Mouse (Mus musculus) limb, embryonic 11.5 days (tissue): Measurements from ENCODE around the gene Tnfrsf4. TPM values are rescaled to one million over a fixed set of nuclear protein-coding genes. Genes with fewer than 3 reads are reported as not detected.

Source experiments
- ATAC-seq: fragments of 200-750 bp; cut with Nextera tagmentation; 2 replicates; pipeline ENCODE4 v1.8.0; 2017; ENCODE audit warnings: low read depth; ENCODE audit not compliant: insufficient number of reproducible peaks, low FRiP score, low TSS enrichment
- DNase-seq: peaks from one replicate; pipeline ENCODE4 v3.0.0-alpha.2; 2015; ENCODE audit warnings: low spot score
- H3K27ac ChIP-seq: fragments of 300-500 bp; sonication (generic); replicated peaks from 2 replicates; pipeline ENCODE4 v1.5.1; 2014; ENCODE audit warnings: low read depth, mild to moderate bottlenecking, low read length
- H3K27me3 ChIP-seq: fragments of 300-500 bp; sonication (generic); 2 replicates; pipeline ENCODE4 v1.6.1; 2014; ENCODE audit warnings: mild to moderate bottlenecking, low read length, mixed read lengths; ENCODE audit not compliant: control insufficient read depth, insufficient read depth
- H3K36me3 ChIP-seq: fragments of 300-500 bp; sonication (generic); 2 replicates; pipeline ENCODE4 v1.6.1; 2014; ENCODE audit warnings: mild to moderate bottlenecking, low read length, moderate library complexity, mixed read lengths; ENCODE audit not compliant: control insufficient read depth, insufficient read depth
- H3K4me1 ChIP-seq: fragments of 300-500 bp; sonication (generic); 2 replicates; pipeline ENCODE4 v1.6.1; 2014; ENCODE audit warnings: low read length, mixed read lengths; ENCODE audit not compliant: control insufficient read depth, insufficient read depth
- H3K4me2 ChIP-seq: fragments of 300-500 bp; sonication (generic); 2 replicates; pipeline ENCODE4 v1.6.1; 2014; ENCODE audit warnings: low read depth, mild to moderate bottlenecking, moderate library complexity; ENCODE audit not compliant: severe bottlenecking
- H3K4me3 ChIP-seq: fragments of 300-500 bp; sonication (generic); 2 replicates; pipeline ENCODE4 v1.5.1; 2014; ENCODE audit warnings: low read depth, low read length
- H3K9ac ChIP-seq: fragments of 300-500 bp; sonication (generic); 2 replicates; pipeline ENCODE4 v1.6.1; 2014; ENCODE audit warnings: mild to moderate bottlenecking, low read length
- H3K9me3 ChIP-seq: fragments of 300-500 bp; sonication (generic); 2 replicates; pipeline ENCODE4 v1.6.1; 2016; ENCODE audit warnings: low read length; ENCODE audit not compliant: control insufficient read depth
- WGBS: fragments of 180-500 bp; shearing (Covaris S2); extraction: QIAGEN DNeasy Blood & Tissue Kit; methylation state at CpG from one replicate; pipeline ENCODE4 v1.1.7; 2014; 5-methylcytosine and 5-hydroxymethylcytosine counted together
- polyA plus RNA-seq: library from polyadenylated mRNA; unstranded; fragments of >200 nt; fragmentation: Nextera tagmentation; extraction: Ambion mirVana; gene quantifications from 2 replicates; pipeline ENCODE4 v1.2.1, GENCODE M21; 2014

The Tnfrsf4 gene
- polyA plus RNA-seq, result 0.29 and 0.58 TPM in 2 replicates

- WGBS, result 85% methylated on average over 8 of the region's 8 CpGs
- Histone ChIP-seq H3K27me3 (no peaks in the 10 kb centered on the region), H3K36me3 (peaks cover 19% of the 10 kb centered on the region), H3K27ac (no peak within 1 kb of the TSS), H3K9ac (no peak within 1 kb of the TSS), H3K4me2 (no peak within 1 kb of the TSS), H3K9me3 (no peaks in the 10 kb centered on the region), H3K4me3 (no peak within 1 kb of the TSS), H3K4me1 (no peaks in the 10 kb centered on the region)
- ATAC-seq (no peak), DNase-seq (no peak)
Measured at GRCm38 (mm10) chr4:156013637-156014036, at the start of gene Tnfrsf4. Gene Tnfrsf4, plus strand, starts transcription at chr4:156013843.

GRCm38 (mm10) chr4:155964396-155964795, 49.2 kb upstream of the Tnfrsf4 start:
- Histone ChIP-seq H3K27ac (no peak overlapping the region), H3K4me1 (peaks cover 13% of the 10 kb centered on the region), H3K4me3 (no peak overlapping the region), H3K9ac (no peak overlapping the region), H3K27me3 (no peaks in the 10 kb centered on the region), H3K4me2 (no peak overlapping the region), H3K9me3 (no peaks in the 10 kb centered on the region), H3K36me3 (peaks cover 2% of the 10 kb centered on the region; the same call in 1 of the 2 replicates)
- DNase-seq (no peak), ATAC-seq (no peak)
- 89% methylated on average over 11 of the region's 11 CpGs for WGBS

- H3K4me3 ChIP-seq, result no peak overlapping the region
- no peaks in the 10 kb centered on the region for H3K9me3 ChIP-seq
- no peak overlapping the region for H3K27ac ChIP-seq
- no peak overlapping the region for H3K4me2 ChIP-seq
- no peaks in the 10 kb centered on the region for H3K4me1 ChIP-seq
- DNase-seq, result no peak
- H3K27me3 ChIP-seq, result no peaks in the 10 kb centered on the region
- H3K36me3 ChIP-seq, result no peaks in the 10 kb centered on the region; the same call in 1 of the 2 replicates
- H3K9ac ChIP-seq, result no peak overlapping the region
- 85% methylated on average over 13 of the region's 13 CpGs for WGBS
- no peak for ATAC-seq
Measured at GRCm38 (mm10) chr4:155969043-155969653, 44.5 kb upstream of the Tnfrsf4 start.

- no peak for DNase-seq
- Histone ChIP-seq H3K4me2 (no peak overlapping the region), H3K9ac (no peak overlapping the region), H3K27me3 (no peaks in the 10 kb centered on the region), H3K27ac (no peak overlapping the region), H3K9me3 (no peaks in the 10 kb centered on the region), H3K4me1 (no peaks in the 10 kb centered on the region), H3K4me3 (no peak overlapping the region), H3K36me3 (no peaks in the 10 kb centered on the region; the same call in 1 of the 2 replicates)
- ATAC-seq, result no peak
- 73% methylated on average over 5 of the region's 5 CpGs for WGBS
Measured at GRCm38 (mm10) chr4:155970286-155970685, 43.4 kb upstream of the Tnfrsf4 start.

GRCm38 (mm10) chr4:155972651-155973050, 41.0 kb upstream of the Tnfrsf4 start:
- Histone ChIP-seq H3K4me2 (no peak overlapping the region), H3K9me3 (no peaks in the 10 kb centered on the region), H3K27me3 (no peaks in the 10 kb centered on the region), H3K4me1 (no peaks in the 10 kb centered on the region), H3K9ac (no peak overlapping the region), H3K27ac (no peak overlapping the region), H3K36me3 (no peaks in the 10 kb centered on the region), H3K4me3 (no peak overlapping the region)
- DNase-seq (no peak), ATAC-seq (no peak)
- 85% methylated on average over 6 of the region's 6 CpGs for WGBS

- no peaks in the 10 kb centered on the region for H3K27me3 ChIP-seq
- no peak overlapping the region for H3K9ac ChIP-seq
- ATAC-seq (no peak), DNase-seq (no peak)
- H3K36me3 ChIP-seq, result no peaks in the 10 kb centered on the region
- no peaks in the 10 kb centered on the region for H3K9me3 ChIP-seq
- H3K4me3 ChIP-seq, result no peak overlapping the region
- WGBS, result 71% methylated on average over 2 of the region's 2 CpGs
- H3K27ac ChIP-seq, result no peak overlapping the region
- H3K4me1 ChIP-seq, result no peaks in the 10 kb centered on the region
- no peak overlapping the region for H3K4me2 ChIP-seq
Measured at GRCm38 (mm10) chr4:155973239-155973638, 40.4 kb upstream of the Tnfrsf4 start.

GRCm38 (mm10) chr4:155981436-155982082, 32.1 kb upstream of the Tnfrsf4 start:
- H3K9me3 ChIP-seq, result no peaks in the 10 kb centered on the region

GRCm38 (mm10) chr4:155983788-155984187, 29.9 kb upstream of the Tnfrsf4 start:
- Histone ChIP-seq H3K27me3 (no peaks in the 10 kb centered on the region), H3K4me1 (no peaks in the 10 kb centered on the region), H3K9ac (no peak overlapping the region), H3K36me3 (no peaks in the 10 kb centered on the region), H3K4me2 (no peak overlapping the region), H3K27ac (no peak overlapping the region), H3K9me3 (no peaks in the 10 kb centered on the region), H3K4me3 (no peak overlapping the region)
- WGBS, result 25% methylated on average over 2 of the region's 2 CpGs
- no peak for DNase-seq
- no peak for ATAC-seq

More at GRCm38 (mm10) chr4:155981436-155982082, 32.1 kb upstream of the Tnfrsf4 start:
- Histone ChIP-seq H3K9ac (no peak overlapping the region), H3K4me3 (no peak overlapping the region), H3K36me3 (no peaks in the 10 kb centered on the region), H3K27me3 (no peaks in the 10 kb centered on the region), H3K27ac (no peak overlapping the region), H3K4me1 (no peaks in the 10 kb centered on the region), H3K4me2 (no peak overlapping the region)
- ATAC-seq (no peak), DNase-seq (no peak)
- WGBS, result 78% methylated on average over 12 of the region's 12 CpGs
